Mouse (Mus musculus): ENCODE results near the gene Tox4. TPM values are rescaled to one million over a fixed set of nuclear protein-coding genes. Genes with fewer than 3 reads are reported as not detected.
A peak's percentile ranks its signal among the peaks of the same experiment; 100 is the strongest.

The Tox4 gene
- polyA plus RNA-seq, 1 experiment, result 31.0 TPM

- Histone ChIP-seq H3K4me1 (ENCODE audit: control insufficient read depth, insufficient read depth, insufficient read length) (no peaks in the 10 kb centered on the region; the same call in 1 of the 2 replicates), H3K27me3 (ENCODE audit: control insufficient read depth, insufficient read depth, low read length) (peaks cover under 1% of the 10 kb centered on the region), H3K36me3 (ENCODE audit: control insufficient read depth, insufficient read depth, low read length) (no peaks in the 10 kb centered on the region), H3K27ac (ENCODE audit: insufficient read depth, low read length) (no peak overlapping the region), H3K4me3 (ENCODE audit: extremely low read depth, insufficient read depth, insufficient read length) (no peak overlapping the region)
- TF ChIP-seq CTCF (IDR thresholded peaks at IDR 0.05; ENCODE audit: extremely low read depth, insufficient read depth, insufficient read length, insufficient replicate concordance), result no peak
- no peak for TF ChIP-seq POLR2A (IDR thresholded peaks at IDR 0.05; ENCODE audit: low read depth, low read length)
- no peak for DNase-seq (ENCODE audit: low read depth in 1 of 2, low spot score in 2 of 2)
- 95% methylated on average over 2 of the region's 2 CpGs for WGBS
Measured at GRCm38 (mm10) chr14:52310906-52311305, 32.0 kb downstream of the Tox4 start.

GRCm38 (mm10) chr14:52313931-52314807 is 35.2 kb downstream of the Tox4 start:
- DNase-seq (ENCODE audit: low read depth in 1 of 2, low spot score in 2 of 2), result no peak
- Histone ChIP-seq H3K27me3 (ENCODE audit: control insufficient read depth, insufficient read depth, low read length) (peaks cover 3% of the 10 kb centered on the region), H3K27ac (ENCODE audit: insufficient read depth, low read length) (no peak overlapping the region), H3K4me3 (ENCODE audit: extremely low read depth, insufficient read depth, insufficient read length) (no peak overlapping the region), H3K4me1 (ENCODE audit: control insufficient read depth, insufficient read depth, insufficient read length) (no peaks in the 10 kb centered on the region; the same call in 1 of the 2 replicates), H3K36me3 (ENCODE audit: control insufficient read depth, insufficient read depth, low read length) (no peaks in the 10 kb centered on the region)
- WGBS, result 75% methylated on average over 26 of the region's 26 CpGs
- TF ChIP-seq POLR2A (IDR thresholded peaks at IDR 0.05; ENCODE audit: low read depth, low read length), result no peak
- no peak for TF ChIP-seq CTCF (IDR thresholded peaks at IDR 0.05; ENCODE audit: extremely low read depth, insufficient read depth, insufficient read length, insufficient replicate concordance)

DNA sequence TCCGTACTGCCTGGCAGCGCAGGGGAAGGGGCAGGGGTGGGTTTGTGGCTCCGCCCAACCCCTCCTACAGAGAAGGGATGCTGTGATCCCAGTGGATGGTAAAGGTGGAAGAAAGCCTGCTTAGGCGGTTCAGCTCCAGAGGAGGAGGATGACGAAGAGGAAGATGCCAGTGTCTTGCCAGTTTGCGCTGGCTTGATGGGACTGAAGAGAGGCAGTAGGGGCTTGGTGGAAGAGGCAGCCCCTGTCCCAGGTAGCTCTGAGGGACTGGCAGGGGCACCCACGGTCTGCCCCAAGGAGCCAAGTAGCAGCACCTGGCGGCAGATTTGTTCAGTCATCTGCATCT is 35.8 kb downstream of the Tox4 start:
- TF ChIP-seq POLR2A (IDR thresholded peaks at IDR 0.05; ENCODE audit: low read depth, low read length) (no peak), CTCF (IDR thresholded peaks at IDR 0.05; ENCODE audit: extremely low read depth, insufficient read depth, insufficient read length, insufficient replicate concordance) (no peak)
- Histone ChIP-seq H3K27me3 (ENCODE audit: control insufficient read depth, insufficient read depth, low read length) (peaks cover 3% of the 10 kb centered on the region), H3K4me3 (ENCODE audit: extremely low read depth, insufficient read depth, insufficient read length) (no peak overlapping the region), H3K4me1 (ENCODE audit: control insufficient read depth, insufficient read depth, insufficient read length) (no peaks in the 10 kb centered on the region; the same call in 1 of the 2 replicates), H3K36me3 (ENCODE audit: control insufficient read depth, insufficient read depth, low read length) (no peaks in the 10 kb centered on the region), H3K27ac (ENCODE audit: insufficient read depth, low read length) (no peak overlapping the region)
- WGBS, result 78% methylated on average over 8 of the region's 8 CpGs
- no peak for DNase-seq (ENCODE audit: low read depth in 1 of 2, low spot score in 2 of 2)

- H3K4me1 ChIP-seq (ENCODE audit: control insufficient read depth, insufficient read depth, insufficient read length), result no peaks in the 10 kb centered on the region; the same call in 1 of the 2 replicates
- no peak overlapping the region; the same call in 1 of the 2 replicates for H3K27ac ChIP-seq (ENCODE audit: insufficient read depth, low read length)
- peak overlapping the region; percentile 70 for H3K4me3 ChIP-seq (ENCODE audit: extremely low read depth, insufficient read depth, insufficient read length)
- 39% methylated on average over 17 of the region's 17 CpGs for WGBS
- peaks cover 3% of the 10 kb centered on the region for H3K27me3 ChIP-seq (ENCODE audit: control insufficient read depth, insufficient read depth, low read length)
- no peak for DNase-seq (ENCODE audit: low read depth in 1 of 2, low spot score in 2 of 2)
- no peak for TF ChIP-seq POLR2A (IDR thresholded peaks at IDR 0.05; ENCODE audit: low read depth, low read length)
- TF ChIP-seq CTCF (IDR thresholded peaks at IDR 0.05; ENCODE audit: extremely low read depth, insufficient read depth, insufficient read length, insufficient replicate concordance), result no peak
- H3K36me3 ChIP-seq (ENCODE audit: control insufficient read depth, insufficient read depth, low read length), result no peaks in the 10 kb centered on the region
Measured at GRCm38 (mm10) chr14:52315283-52315780, 36.4 kb downstream of the Tox4 start.

DNA sequence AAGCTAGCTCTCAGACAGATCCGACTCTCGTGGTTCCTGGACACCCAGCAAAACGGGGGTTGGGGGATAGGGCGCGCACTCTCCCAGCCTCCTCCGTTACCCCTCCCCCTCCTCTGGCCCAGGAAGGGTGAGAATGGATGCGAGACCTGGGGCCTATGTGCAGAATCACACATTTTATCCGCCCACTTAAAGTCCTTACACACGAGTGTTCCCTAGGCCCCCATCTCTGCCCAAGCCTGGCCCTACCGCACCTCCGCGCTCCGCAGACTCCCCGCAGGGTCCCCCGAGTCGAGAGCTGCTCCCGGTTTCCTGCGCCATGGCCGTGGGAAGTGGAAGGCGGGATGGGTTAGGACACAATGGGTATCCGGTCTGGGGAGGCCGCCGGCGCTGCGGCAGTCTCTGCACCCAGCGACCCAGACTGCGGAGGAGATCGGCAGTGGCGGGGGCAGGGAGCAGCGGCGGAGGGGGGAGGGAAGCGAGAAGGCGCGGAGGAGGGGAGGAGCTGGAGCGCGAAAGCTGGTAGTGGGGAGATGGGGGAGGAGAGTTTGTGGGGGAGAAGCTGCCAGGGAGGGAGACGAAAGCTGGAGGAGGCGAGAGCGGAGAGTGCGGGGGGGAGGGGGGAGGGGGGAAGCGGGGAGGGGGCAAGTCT is 37.0 kb downstream of the Tox4 start:
- under 1% methylated on average over 31 of the region's 41 CpGs for WGBS
- Histone ChIP-seq H3K4me1 (ENCODE audit: control insufficient read depth, insufficient read depth, insufficient read length) (no peaks in the 10 kb centered on the region; the same call in 1 of the 2 replicates), H3K27ac (ENCODE audit: insufficient read depth, low read length) (peak overlapping the region; percentile 49), H3K4me3 (ENCODE audit: extremely low read depth, insufficient read depth, insufficient read length) (peak overlapping the region; percentile 70), H3K36me3 (ENCODE audit: control insufficient read depth, insufficient read depth, low read length) (no peaks in the 10 kb centered on the region), H3K27me3 (ENCODE audit: control insufficient read depth, insufficient read depth, low read length) (peaks cover 3% of the 10 kb centered on the region)
- DNase-seq (ENCODE audit: low read depth in 1 of 2, low spot score in 2 of 2), result peak in 1 of 2 experiments; percentile 44
- TF ChIP-seq CTCF (IDR thresholded peaks at IDR 0.05; ENCODE audit: extremely low read depth, insufficient read depth, insufficient read length, insufficient replicate concordance), result no peak
- no peak for TF ChIP-seq POLR2A (IDR thresholded peaks at IDR 0.05; ENCODE audit: low read depth, low read length)

- no peaks in the 10 kb centered on the region; the same call in 1 of the 2 replicates for H3K4me1 ChIP-seq (ENCODE audit: control insufficient read depth, insufficient read depth, insufficient read length)
- no peak for DNase-seq (ENCODE audit: low read depth in 1 of 2, low spot score in 2 of 2)
- 24% methylated on average over 16 of the region's 16 CpGs for WGBS
- H3K36me3 ChIP-seq (ENCODE audit: control insufficient read depth, insufficient read depth, low read length), result no peaks in the 10 kb centered on the region
- H3K27ac ChIP-seq (ENCODE audit: insufficient read depth, low read length), result 0 out of 2 replicates have a peak overlapping the region, but pooled peaks have one; percentile 31
- H3K27me3 ChIP-seq (ENCODE audit: control insufficient read depth, insufficient read depth, low read length), result peaks cover 3% of the 10 kb centered on the region
- TF ChIP-seq POLR2A (IDR thresholded peaks at IDR 0.05; ENCODE audit: low read depth, low read length) (no peak), CTCF (IDR thresholded peaks at IDR 0.05; ENCODE audit: extremely low read depth, insufficient read depth, insufficient read length, insufficient replicate concordance) (no peak)
- H3K4me3 ChIP-seq (ENCODE audit: extremely low read depth, insufficient read depth, insufficient read length), result peak overlapping the region; percentile 70
Measured at GRCm38 (mm10) chr14:52316441-52317225, 37.7 kb downstream of the Tox4 start.
